Mouse (Mus musculus): ENCODE measurements around the gene Rdh16f1.
"Not testable (repeated sequence)": the region's sequence is repeated elsewhere in the genome, so short reads cannot be mapped to it uniquely, and the experiment has no call there.

The Rdh16f1 gene

DNA sequence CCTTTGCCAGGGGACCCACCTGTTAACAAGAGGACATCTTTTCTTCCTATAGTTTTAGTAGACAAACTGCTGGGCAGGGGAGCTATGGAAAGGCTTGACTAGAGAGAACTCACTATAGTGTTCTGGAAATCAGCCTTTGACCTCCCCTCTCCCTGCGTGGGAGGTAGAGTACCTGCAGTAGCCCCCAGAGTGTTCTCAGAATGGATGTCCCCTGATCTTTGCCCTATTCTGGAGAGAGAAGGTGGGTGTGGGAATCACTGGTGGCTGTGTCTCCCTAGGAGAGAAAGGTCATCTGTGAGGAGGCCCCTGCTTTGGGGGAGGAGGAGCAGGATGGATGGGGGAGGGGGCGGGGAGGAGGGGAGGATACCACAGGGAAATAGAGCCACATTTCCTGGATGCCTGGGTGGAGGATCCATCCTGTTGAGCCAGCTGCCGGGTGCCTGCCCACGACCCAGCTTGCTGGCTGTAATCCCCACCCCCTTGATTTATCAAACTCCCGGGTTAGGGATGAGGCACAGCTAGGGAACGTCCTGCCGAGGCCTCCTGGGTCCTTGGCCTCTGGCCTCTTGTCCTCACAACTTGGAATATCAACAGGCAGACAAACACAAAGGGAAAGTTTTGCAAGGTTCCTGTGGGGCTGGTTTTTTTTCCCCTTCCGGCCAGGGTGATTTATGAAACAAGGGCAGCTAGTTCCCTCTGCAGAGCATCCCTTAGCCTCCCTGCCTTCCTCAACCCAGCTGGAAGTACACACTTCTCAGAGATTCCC lies 10.6 kb upstream of the Rdh16f1 start:
- no peak for DNase-seq (ENCODE audit: low spot score in 2 of 2)

DNA sequence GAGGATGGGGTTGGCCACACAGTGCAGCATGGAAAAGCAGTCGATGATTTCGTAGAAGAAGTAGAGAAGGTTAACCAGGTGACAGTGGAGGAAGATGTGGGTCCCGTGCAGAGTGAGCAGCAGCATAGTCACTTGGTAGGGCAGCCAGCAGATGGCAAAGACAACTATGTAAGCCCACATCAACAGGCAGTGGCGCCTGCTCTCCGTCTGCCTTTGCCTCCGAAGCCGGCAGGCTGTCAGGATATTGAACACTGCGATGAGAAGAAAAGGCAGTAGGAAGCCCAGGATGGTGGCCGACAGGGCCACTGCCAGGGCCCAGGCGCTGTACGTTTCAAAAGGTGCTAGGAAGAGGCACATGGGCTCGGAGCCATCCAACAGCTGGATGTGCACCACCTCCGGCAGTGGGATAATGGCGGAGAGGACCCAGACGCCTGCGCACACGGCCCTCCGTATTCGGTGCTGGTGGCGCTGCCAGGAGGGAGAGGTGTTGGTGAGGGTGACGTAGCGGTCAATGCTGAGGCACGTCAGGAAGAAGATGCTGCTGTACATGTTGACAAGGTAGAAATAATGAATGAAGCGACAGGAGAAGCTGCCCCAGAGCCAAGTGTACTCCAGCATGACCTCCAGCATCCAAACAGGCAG lies 9.3 kb upstream of the Rdh16f1 start:
- DNase-seq (ENCODE audit: low spot score in 2 of 2), result no peak

DNA sequence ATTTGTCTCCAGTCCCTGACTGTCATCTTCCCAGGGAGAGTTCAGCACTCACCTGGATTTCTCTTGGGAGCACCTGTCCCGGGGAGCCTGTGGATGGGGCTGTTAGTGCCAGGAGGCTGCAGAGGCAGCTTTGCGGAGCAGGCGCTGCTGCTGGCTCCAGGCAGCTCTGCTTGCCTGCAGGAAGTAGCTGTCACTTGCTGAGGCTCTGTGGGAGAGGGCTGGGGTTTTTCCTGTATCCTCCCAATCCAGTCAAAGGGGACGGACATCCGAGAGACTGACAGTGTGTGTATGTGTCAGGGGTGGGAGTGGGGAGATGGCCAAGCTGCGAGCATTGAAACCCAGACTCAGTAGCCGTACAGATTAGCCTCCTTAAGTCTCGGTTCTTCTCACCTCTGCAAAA lies 8.0 kb upstream of the Rdh16f1 start, which contains the start of gene Gpr182:
Gene Gpr182, minus strand, starts transcription at position 185 of the 400 bp plus-strand sequence.
- DNase-seq (ENCODE audit: low spot score in 2 of 2), result peak in 1 of 2 experiments; percentile 17

DNA sequence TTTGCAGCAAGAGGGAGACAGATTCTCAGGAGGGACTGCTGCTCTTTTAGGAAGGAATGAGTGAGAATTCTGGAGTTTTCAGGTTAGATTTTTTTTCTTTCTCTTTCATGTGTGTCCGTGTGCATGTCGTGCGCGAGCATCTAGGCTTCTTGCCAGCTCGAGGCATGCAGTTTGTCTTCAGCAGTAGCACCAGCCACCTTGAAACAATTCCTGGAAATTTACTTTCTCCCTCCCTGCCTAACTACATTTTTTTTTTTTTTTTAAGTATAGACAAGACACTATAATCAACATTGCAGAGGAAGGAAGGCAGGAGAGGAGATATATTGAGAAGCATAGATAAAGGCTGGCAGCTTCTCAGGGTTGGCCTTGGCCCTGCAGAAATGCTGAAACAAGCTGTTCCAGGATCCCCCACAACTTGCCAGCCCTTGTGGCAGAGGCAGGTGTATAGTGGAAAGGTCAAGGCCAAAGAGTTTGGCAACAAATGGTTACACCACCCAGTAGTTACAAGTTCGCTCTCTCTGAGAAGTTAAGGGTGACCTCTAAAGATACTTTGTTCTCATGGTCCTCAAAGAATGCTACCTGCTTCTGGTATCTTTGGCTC lies 4.9 kb upstream of the Rdh16f1 start:
- DNase-seq (ENCODE audit: low spot score in 2 of 2), result peak in 1 of 2 experiments; percentile 7

- DNase-seq (ENCODE audit: low spot score in 2 of 2), result peak in 1 of 2 experiments; percentile 3
Measured at GRCm38 (mm10) chr10:127755246-127755645, 4.3 kb upstream of the Rdh16f1 start.

DNA sequence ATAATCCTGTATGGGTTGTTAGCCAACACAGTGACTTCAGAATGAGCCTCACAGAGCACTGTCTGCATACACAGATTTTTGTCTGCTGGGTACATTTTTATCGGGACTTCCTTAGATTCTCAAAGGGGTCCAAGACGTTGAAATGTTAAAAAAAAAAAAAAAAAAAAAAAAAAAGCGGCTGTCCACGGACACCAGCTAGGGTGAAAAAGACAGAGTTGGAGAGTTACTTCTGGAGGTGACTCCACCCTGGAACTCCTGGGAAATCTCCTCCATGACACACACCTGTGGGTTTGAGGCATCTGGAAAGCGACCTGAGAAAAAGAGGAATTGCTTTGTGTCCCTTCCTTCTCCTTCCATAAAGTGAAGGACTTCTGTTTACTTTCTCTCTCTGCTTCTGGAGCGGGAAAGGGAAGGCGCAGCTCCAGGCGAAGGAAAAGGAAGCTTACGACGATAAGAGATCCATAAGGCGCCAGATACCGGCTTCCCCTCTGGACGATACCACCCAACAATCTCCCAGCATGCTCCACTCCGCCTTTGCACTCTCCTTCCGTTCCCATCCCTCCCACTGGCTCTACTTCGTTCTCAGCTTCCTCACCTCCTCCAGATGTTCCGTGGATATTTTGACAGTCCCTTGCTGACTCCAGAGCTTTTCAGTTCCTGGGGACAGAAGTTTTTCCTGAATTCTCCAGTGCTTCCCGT lies 3.7 kb upstream of the Rdh16f1 start:
- peak in 1 of 2 experiments; percentile 16 for DNase-seq (ENCODE audit: low spot score in 2 of 2)

DNA sequence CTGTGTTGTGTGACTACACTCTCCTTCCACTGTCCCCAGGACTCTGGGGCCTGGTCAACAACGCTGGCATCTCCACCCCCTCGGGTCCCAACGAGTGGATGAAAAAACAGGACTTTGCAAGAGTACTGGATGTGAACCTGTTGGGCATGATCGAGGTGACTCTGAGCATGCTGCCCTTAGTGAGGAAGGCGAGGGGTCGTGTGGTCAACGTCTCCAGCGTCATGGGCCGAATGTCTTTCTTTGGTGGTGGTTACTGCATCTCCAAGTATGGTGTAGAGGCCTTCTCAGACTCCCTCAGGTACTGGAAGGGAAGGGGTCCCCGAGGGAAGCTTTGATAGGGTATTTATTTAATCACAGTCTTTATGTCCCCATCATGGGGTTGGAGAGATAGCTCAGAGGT lies 3.3 kb downstream of the Rdh16f1 start:
- not testable (repeated sequence) for DNase-seq (ENCODE audit: low spot score in 2 of 2)

GRCm38 (mm10) chr10:127763914-127764680 lies 4.5 kb downstream of the Rdh16f1 start:
- DNase-seq (ENCODE audit: low spot score in 2 of 2), result no peak

GRCm38 (mm10) chr10:127766564-127766963 lies 7.0 kb downstream of the Rdh16f1 start:
- no peak for DNase-seq (ENCODE audit: low spot score in 2 of 2)

DNA sequence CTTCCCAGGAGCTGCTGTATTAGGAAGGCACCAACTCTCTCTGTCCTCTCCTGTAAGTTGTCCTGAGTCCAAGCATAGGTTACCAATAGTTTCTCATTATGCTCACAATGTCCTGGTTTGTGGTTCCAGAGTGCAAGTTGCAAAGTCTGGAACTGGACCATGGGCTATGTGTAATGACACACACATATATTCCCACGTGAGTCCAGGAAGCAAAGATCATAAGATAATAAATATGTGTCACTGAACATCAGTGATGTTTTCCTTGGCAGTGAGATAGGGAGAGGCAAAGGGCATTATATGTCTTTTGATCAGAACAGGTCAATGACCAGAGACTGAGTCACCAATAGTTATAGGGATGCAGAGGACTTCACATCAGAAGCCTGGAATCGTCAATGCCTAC lies 16.4 kb downstream of the Rdh16f1 start, which contains the start of gene Rdh9:
Gene Rdh9, plus strand, starts transcription at position 376 of the 400 bp plus-strand sequence.
- DNase-seq (ENCODE audit: low spot score in 2 of 2), result no peak

- DNase-seq (ENCODE audit: low spot score in 2 of 2), result not testable (repeated sequence)
Measured at GRCm38 (mm10) chr10:127782321-127782720, 22.7 kb downstream of the Rdh16f1 start.

- DNase-seq (ENCODE audit: low spot score in 2 of 2), result not testable (repeated sequence)
Measured at GRCm38 (mm10) chr10:127785411-127785810, 25.8 kb downstream of the Rdh16f1 start.

GRCm38 (mm10) chr10:127799295-127799694 lies 39.7 kb downstream of the Rdh16f1 start:
- DNase-seq (ENCODE audit: low spot score in 2 of 2), result no peak

- DNase-seq (ENCODE audit: low spot score in 2 of 2), result no peak
Measured at GRCm38 (mm10) chr10:127800891-127801290, 41.3 kb downstream of the Rdh16f1 start, which contains the start of gene Rdh16. Gene Rdh16, plus strand, starts transcription at chr10:127801152.

- no peak for DNase-seq (ENCODE audit: low spot score in 2 of 2)
Measured at GRCm38 (mm10) chr10:127801612-127802011, 42.0 kb downstream of the Rdh16f1 start.

- no peak for DNase-seq (ENCODE audit: low spot score in 2 of 2)
Measured at GRCm38 (mm10) chr10:127802236-127802635, 42.6 kb downstream of the Rdh16f1 start.

- DNase-seq (ENCODE audit: low spot score in 2 of 2), result no peak
Measured at GRCm38 (mm10) chr10:127804416-127804815, 44.8 kb downstream of the Rdh16f1 start.

DNA sequence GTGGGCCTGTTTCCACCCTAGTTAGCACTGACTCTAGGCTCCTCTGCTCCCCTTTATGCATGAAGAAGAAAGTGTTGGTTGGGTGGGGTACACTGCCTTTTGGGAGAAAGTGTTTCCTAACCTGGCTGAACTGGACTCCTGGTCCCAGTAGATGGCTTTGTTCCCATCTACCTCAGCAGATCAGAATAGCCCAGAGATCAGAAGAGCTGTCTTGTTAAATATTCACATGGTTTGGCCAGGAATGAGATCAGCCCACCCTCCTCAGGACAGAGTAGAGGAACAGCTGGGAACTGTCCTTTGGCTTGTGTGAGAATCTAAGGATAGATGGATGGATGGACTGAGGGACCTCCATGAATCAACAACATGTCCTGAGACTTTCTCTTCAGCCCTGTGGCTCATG lies 56.3 kb downstream of the Rdh16f1 start:
- no peak for DNase-seq (ENCODE audit: low spot score in 2 of 2)

DNA sequence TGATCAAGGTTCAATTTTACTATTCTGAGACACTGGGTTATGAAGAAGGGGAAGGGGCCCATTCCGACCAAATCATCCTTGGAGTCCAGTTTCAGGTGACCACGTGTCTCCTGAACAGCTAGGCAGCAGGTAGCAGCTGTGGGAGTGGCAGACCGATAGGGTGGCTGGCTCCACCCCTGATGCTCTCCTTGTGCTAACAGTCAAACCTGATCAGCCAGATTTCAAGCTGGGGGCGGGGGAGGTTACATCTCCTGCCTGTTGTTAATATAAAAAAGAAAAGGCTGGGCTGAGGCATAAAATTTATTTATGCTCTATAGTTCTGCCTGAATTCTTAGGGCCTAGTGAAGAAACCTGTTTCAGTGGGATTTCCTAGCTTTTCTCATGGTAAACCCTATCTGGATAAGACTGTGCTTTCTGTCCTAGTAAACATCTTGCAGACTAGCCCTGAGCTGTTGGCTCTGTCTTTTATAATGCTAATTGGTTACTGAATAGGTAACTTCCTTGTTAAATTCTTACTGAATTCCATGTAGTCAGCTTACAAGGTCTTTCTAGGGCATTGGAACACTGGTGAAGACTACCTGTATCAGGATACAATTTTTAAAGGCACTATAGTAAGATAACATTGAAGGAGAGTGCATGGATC lies 57.8 kb downstream of the Rdh16f1 start:
- not testable (repeated sequence) for DNase-seq (ENCODE audit: low spot score in 2 of 2)

GRCm38 (mm10) chr10:127821806-127822205 lies 62.2 kb downstream of the Rdh16f1 start:
- not testable (repeated sequence) for DNase-seq (ENCODE audit: low spot score in 2 of 2)

GRCm38 (mm10) chr10:127825386-127825785 lies 65.8 kb downstream of the Rdh16f1 start:
- peak in 1 of 2 experiments; percentile 15 for DNase-seq (ENCODE audit: low spot score in 2 of 2)
